Mouse (Mus musculus): ENCODE measurements around the gene Rgn.

Rgn gene
- long read RNA-seq, experiment 1, partial matches to known transcripts = 0 of 8 reads
- long read RNA-seq, experiment 1, other reads (novel, unspliced or antisense) = 8 of 8 reads
- long read RNA-seq, experiment 2, partial matches to known transcripts = 0 of 5 reads
- long read RNA-seq, experiment 2, other reads (novel, unspliced or antisense) = 5 of 5 reads

GRCm38 (mm10) chrX:20549532-20549931 lies at the start of gene Rgn:
Gene Rgn, plus strand, starts transcription at chrX:20549787.
- intact Hi-C loops (cut with DNase I) = no loop called here

GRCm38 (mm10) chrX:20520290-20520939 lies 29.2 kb upstream of the Rgn start:
- intact Hi-C loops (cut with DNase I) = no loop called here

GRCm38 (mm10) chrX:20521578-20521977 lies 28.0 kb upstream of the Rgn start:
- intact Hi-C loops (cut with DNase I) = no loop called here

GRCm38 (mm10) chrX:20532621-20533020 lies 17.0 kb upstream of the Rgn start:
- intact Hi-C loops (cut with DNase I) = no loop called here

- intact Hi-C loops (cut with DNase I) = no loop called here
Measured at GRCm38 (mm10) chrX:20543867-20544266, 5.7 kb upstream of the Rgn start.

GRCm38 (mm10) chrX:20547609-20548008 lies 2.0 kb upstream of the Rgn start:
- intact Hi-C loops (cut with DNase I) = no loop called here

- intact Hi-C loops (cut with DNase I) = no loop called here
Measured at GRCm38 (mm10) chrX:20548011-20548879, 1.3 kb upstream of the Rgn start.

GRCm38 (mm10) chrX:20548880-20549440 lies 627 bp upstream of the Rgn start:
- intact Hi-C loops (cut with DNase I) = no loop called here

GRCm38 (mm10) chrX:20552199-20552598 lies 2.6 kb downstream of the Rgn start:
- intact Hi-C loops (cut with DNase I) = loop anchor here (10.0 kb wide), 1 partner anchor 137 kb away; no protein-coding TSS in a partner anchor

GRCm38 (mm10) chrX:20561846-20562245 lies 12.3 kb downstream of the Rgn start:
- intact Hi-C loops (cut with DNase I) = no loop called here

GRCm38 (mm10) chrX:20563941-20564340 lies 14.4 kb downstream of the Rgn start:
- intact Hi-C loops (cut with DNase I) = no loop called here

- intact Hi-C loops (cut with DNase I) = no loop called here
Measured at GRCm38 (mm10) chrX:20571024-20571423, 21.4 kb downstream of the Rgn start.

GRCm38 (mm10) chrX:20572683-20573082 lies 23.1 kb downstream of the Rgn start:
- intact Hi-C loops (cut with DNase I) = no loop called here

GRCm38 (mm10) chrX:20573927-20574326 lies 24.3 kb downstream of the Rgn start:
- intact Hi-C loops (cut with DNase I) = no loop called here

GRCm38 (mm10) chrX:20587968-20588367 lies 38.4 kb downstream of the Rgn start:
- intact Hi-C loops (cut with DNase I) = loop anchor here (10.0 kb wide), 2 partner anchors 243 to 423 kb away; no protein-coding TSS in a partner anchor

- intact Hi-C loops (cut with DNase I) = no loop called here
Measured at GRCm38 (mm10) chrX:20608500-20608899, 58.9 kb downstream of the Rgn start.
